Mouse (Mus musculus): ENCODE measurements around the gene Abcb4.

The Abcb4 gene

GRCm38 (mm10) chr5:8893300-8894103, at the start of gene Abcb4:
TSS of gene Abcb4 (plus strand) at chr5:8893717.
- DNase-seq = peak; percentile 95

- DNase-seq = peak; percentile 52
Observed at GRCm38 (mm10) chr5:8848607-8849575, 44.6 kb upstream of the Abcb4 start.

- peak; percentile 63 for DNase-seq
Observed at GRCm38 (mm10) chr5:8850851-8851250, 42.7 kb upstream of the Abcb4 start.

- peak; percentile 74 for DNase-seq
Observed at GRCm38 (mm10) chr5:8857201-8857600, 36.3 kb upstream of the Abcb4 start.

GRCm38 (mm10) chr5:8861811-8862210, 31.7 kb upstream of the Abcb4 start:
- no peak for DNase-seq

GRCm38 (mm10) chr5:8863580-8864337, 29.8 kb upstream of the Abcb4 start:
- peak; percentile 92 for DNase-seq

- DNase-seq = peak; percentile 91
Observed at GRCm38 (mm10) chr5:8865630-8866029, 27.9 kb upstream of the Abcb4 start.

- DNase-seq = no peak
Observed at GRCm38 (mm10) chr5:8866366-8866765, 27.2 kb upstream of the Abcb4 start.

- peak; percentile 83 for DNase-seq
Observed at GRCm38 (mm10) chr5:8868019-8868418, 25.5 kb upstream of the Abcb4 start.

- peak; percentile 36 for DNase-seq
Observed at GRCm38 (mm10) chr5:8872979-8873915, 20.3 kb upstream of the Abcb4 start.

GRCm38 (mm10) chr5:8877086-8877485, 16.4 kb upstream of the Abcb4 start:
- DNase-seq = peak; percentile 21

- DNase-seq = peak; percentile 55
Observed at GRCm38 (mm10) chr5:8877800-8878199, 15.7 kb upstream of the Abcb4 start.

GRCm38 (mm10) chr5:8885837-8886236, 7.7 kb upstream of the Abcb4 start:
- no peak for DNase-seq

GRCm38 (mm10) chr5:8894104-8894425, 548 bp downstream of the Abcb4 start:
- DNase-seq = no peak

- DNase-seq = peak; percentile 79
Observed at GRCm38 (mm10) chr5:8894641-8895490, 1.3 kb downstream of the Abcb4 start.

GRCm38 (mm10) chr5:8896198-8896597, 2.7 kb downstream of the Abcb4 start:
- no peak for DNase-seq

GRCm38 (mm10) chr5:8898246-8898645, 4.7 kb downstream of the Abcb4 start:
- peak; percentile 70 for DNase-seq

GRCm38 (mm10) chr5:8901001-8901400, 7.5 kb downstream of the Abcb4 start:
- peak; percentile 60 for DNase-seq

- DNase-seq = peak; percentile 68
Observed at GRCm38 (mm10) chr5:8902141-8902817, 8.8 kb downstream of the Abcb4 start.

GRCm38 (mm10) chr5:8904539-8904938, 11.0 kb downstream of the Abcb4 start:
- peak; percentile 43 for DNase-seq

Data from heart, adult 11 months (tissue).